In the genomic region with DNA sequence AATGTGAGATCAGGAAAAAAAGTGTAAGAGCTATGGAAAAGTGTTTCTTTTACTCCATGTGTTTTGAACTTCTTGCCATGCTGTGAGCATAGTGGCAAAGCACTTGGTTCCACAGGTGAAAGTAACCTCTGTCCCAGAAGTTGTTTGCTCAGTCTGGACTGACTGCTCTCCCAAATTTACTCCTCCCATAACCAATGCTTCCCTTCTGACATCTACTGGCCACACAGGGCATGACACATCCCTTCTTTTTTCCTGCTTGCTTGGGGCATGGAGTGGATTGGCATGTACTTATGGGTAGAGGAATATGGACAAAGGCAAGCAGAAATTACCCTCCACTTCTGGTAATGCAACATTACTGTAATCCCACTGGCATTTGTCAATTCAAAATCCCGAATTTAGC, we compare ENCODE assay signal across 9 mouse cellular contexts. TPM values are rescaled to one million over a fixed set of nuclear protein-coding genes. Genes with fewer than 3 reads are reported as not detected.
DNase-seq lines count a peak whose midpoint lies in the region; ATAC-seq lines count a peak whose summit lies in the region.
"Had no signal": no experiment of that assay in that cellular context is flagged by ENCODE, and none has a peak within 500 bp of the region (broad histone marks: within the 10 kb centered on the region; RNA-seq: fewer than 3 reads in every experiment).

No protein-coding gene starts in this region.

- no peak overlapping the region for H3K27ac ChIP-seq in hindbrain, embryonic 10.5 days
- no peak overlapping the region for H3K27ac ChIP-seq in hindbrain, embryonic 16.5 days (ENCODE audit: low read depth, low read length)
- H3K27ac ChIP-seq in kidney, embryonic 14.5 days (ENCODE audit: low read depth, low read length) = no peak overlapping the region
- H3K27ac ChIP-seq: limb, embryonic 15.5 days had no signal

- H3K4me3 ChIP-seq in hindbrain, embryonic 10.5 days = no peak overlapping the region
- H3K4me3 ChIP-seq in hindbrain, embryonic 16.5 days (ENCODE audit: low read length) = no peak overlapping the region
- H3K4me3 ChIP-seq in kidney, embryonic 14.5 days (ENCODE audit: low read length) = no peak overlapping the region
- H3K4me3 ChIP-seq: limb, embryonic 15.5 days had no signal

- H3K27me3 ChIP-seq in hindbrain, embryonic 10.5 days (ENCODE audit: insufficient read depth, poor library complexity, severe bottlenecking) = no peaks in the 10 kb centered on the region
- H3K27me3 ChIP-seq in hindbrain, embryonic 16.5 days (replicated peaks; ENCODE audit: control insufficient read depth, insufficient read depth, low read length) = no peaks in the 10 kb centered on the region
- no peaks in the 10 kb centered on the region for H3K27me3 ChIP-seq in kidney, embryonic 14.5 days (ENCODE audit: control insufficient read depth, insufficient read depth, low read length)
- H3K27me3 ChIP-seq: limb, embryonic 15.5 days had no signal

- H3K4me2 ChIP-seq in hindbrain, embryonic 16.5 days (ENCODE audit: low read length) = no peak overlapping the region
- no peak overlapping the region for H3K4me2 ChIP-seq in kidney, embryonic 14.5 days (replicated peaks; ENCODE audit: low read depth, low read length)
- H3K4me2 ChIP-seq: limb, embryonic 15.5 days had no signal

- no peak for ATAC-seq in hindbrain, embryonic 16.5 days
- 0 out of 2 replicates have a peak, but pooled peaks have one; percentile 57 for ATAC-seq in kidney, embryonic 14.5 days (ENCODE audit: low FRiP score, low TSS enrichment)

- DNase-seq in hindbrain, embryonic 10.5 days (ENCODE audit: low spot score) = peak; percentile 38
- peak; percentile 52 for DNase-seq in ES-CJ7 (ENCODE audit: low read depth, low spot score)
- DNase-seq in embryo, embryonic 11 days = peak; percentile 37
- DNase-seq in lung, postnatal 36 days = peak; percentile 82
- DNase-seq in c-Kit-positive CD71-positive TER-119-positive erythroid progenitor cells, embryonic 14.5 days (ENCODE audit: low spot score) = no peak
- no peak for DNase-seq in layer of hippocampus, adult 18-20 months (ENCODE audit: low spot score in 2 of 2)

- WGBS in hindbrain, embryonic 10.5 days = 2% methylated on average over 1 of the region's 1 CpGs
- WGBS in hindbrain, embryonic 16.5 days = 3% methylated on average over 1 of the region's 1 CpGs
- WGBS in kidney, embryonic 14.5 days = 3% methylated on average over 1 of the region's 1 CpGs

- no peaks in the 10 kb centered on the region for H3K36me3 ChIP-seq in hindbrain, embryonic 10.5 days
- no peaks in the 10 kb centered on the region for H3K36me3 ChIP-seq in hindbrain, embryonic 16.5 days (ENCODE audit: control insufficient read depth, insufficient read depth, low read length)
- no peaks in the 10 kb centered on the region for H3K36me3 ChIP-seq in kidney, embryonic 14.5 days (ENCODE audit: control insufficient read depth, insufficient read depth, low read length)
- H3K36me3 ChIP-seq: limb, embryonic 15.5 days had no signal

- H3K4me1 ChIP-seq in hindbrain, embryonic 10.5 days (replicated peaks) = no peaks in the 10 kb centered on the region
- no peaks in the 10 kb centered on the region for H3K4me1 ChIP-seq in hindbrain, embryonic 16.5 days (ENCODE audit: control insufficient read depth, insufficient read depth, low read depth, low read length)
- H3K4me1 ChIP-seq in kidney, embryonic 14.5 days (ENCODE audit: control insufficient read depth, insufficient read depth, low read length) = no peaks in the 10 kb centered on the region
- H3K4me1 ChIP-seq: limb, embryonic 15.5 days had no signal

- H3K9me3 ChIP-seq in hindbrain, embryonic 10.5 days = no peaks in the 10 kb centered on the region
- no peaks in the 10 kb centered on the region for H3K9me3 ChIP-seq in hindbrain, embryonic 16.5 days (ENCODE audit: control insufficient read depth, low read length)
- no peaks in the 10 kb centered on the region for H3K9me3 ChIP-seq in kidney, embryonic 14.5 days (ENCODE audit: control insufficient read depth, low read length)
- H3K9me3 ChIP-seq: limb, embryonic 15.5 days had no signal

- no peak overlapping the region for H3K9ac ChIP-seq in hindbrain, embryonic 16.5 days (ENCODE audit: low read depth, low read length)
- H3K9ac ChIP-seq in kidney, embryonic 14.5 days (ENCODE audit: low read depth, low read length) = no peak overlapping the region
- H3K9ac ChIP-seq: limb, embryonic 15.5 days had no signal

RNA-seq across cellular contexts. Expression of gene Ppp2r3d, which starts 20.1 kb away (rescaled TPM):
- polyA plus RNA-seq in hindbrain, embryonic 10.5 days (2016; fragmentation: Nextera tagmentation; extraction: Ambion mirVana) = 142 and 209 TPM in 2 replicates
- 149 and 160 TPM in 2 replicates for polyA plus RNA-seq in hindbrain, embryonic 16.5 days (2015; fragmentation: Nextera tagmentation; extraction: Ambion mirVana)
- 128 and 129 TPM in 2 replicates for polyA plus RNA-seq in kidney, embryonic 14.5 days (2014; fragmentation: Nextera tagmentation; extraction: Ambion mirVana)
- 10 to 100 TPM; 92.2 to 98.4 TPM for total RNA-seq in layer of hippocampus, adult 18-20 months (2021)

RNA-seq across cellular contexts. Expression of gene Gm21836, which starts 37.0 kb away (rescaled TPM):
- not detected in 2 replicates for polyA plus RNA-seq in hindbrain, embryonic 10.5 days (2016; fragmentation: Nextera tagmentation; extraction: Ambion mirVana)
- polyA plus RNA-seq in hindbrain, embryonic 16.5 days (2015; fragmentation: Nextera tagmentation; extraction: Ambion mirVana) = not detected in 2 replicates
- polyA plus RNA-seq in kidney, embryonic 14.5 days (2014; fragmentation: Nextera tagmentation; extraction: Ambion mirVana) = not detected in 2 replicates
- not detected for total RNA-seq in layer of hippocampus, adult 18-20 months (2021)
- polyA plus RNA-seq: limb, embryonic 15.5 days had no signal

Comparison
In these comparisons a context has a peak if more than half of its experiments do, and no peak if none do; other contexts are left out.
1. DNase-seq: peak in hindbrain, embryonic 10.5 days (single experiment), ES-CJ7 (single experiment), embryo, embryonic 11 days (single experiment) and lung, postnatal 36 days (single experiment); none in c-Kit-positive CD71-positive TER-119-positive erythroid progenitor cells, embryonic 14.5 days (single experiment) and layer of hippocampus, adult 18-20 months (0 of 2).